Mouse (Mus musculus) hindbrain, embryonic 13.5 days (tissue): Measurements from ENCODE around the gene Epop. TPM values are rescaled to one million over a fixed set of nuclear protein-coding genes. Genes with fewer than 3 reads are reported as not detected.
"Not testable (repeated sequence)": the region's sequence is repeated elsewhere in the genome, so short reads cannot be mapped to it uniquely, and the experiment has no call there.

Experiments
- ATAC-seq: fragments of 200-750 bp; cut with Nextera tagmentation; 2 replicates; pipeline ENCODE4 v1.8.0; 2017; ENCODE audit warnings: moderate TSS enrichment; ENCODE audit not compliant: low FRiP score
- H3K27ac ChIP-seq: fragments of 300-500 bp; sonication (generic); 2 replicates; pipeline ENCODE4 v1.5.1; 2015; ENCODE audit warnings: inconsistent platforms, mild to moderate bottlenecking, moderate library complexity
- H3K27me3 ChIP-seq: fragments of 300-500 bp; sonication (generic); 2 replicates; pipeline ENCODE4 v1.6.1; 2015; ENCODE audit warnings: mild to moderate bottlenecking, inconsistent platforms
- H3K36me3 ChIP-seq: fragments of 300-500 bp; sonication (generic); 2 replicates; pipeline ENCODE4 v1.6.1; 2015; ENCODE audit warnings: mild to moderate bottlenecking, inconsistent platforms
- H3K4me1 ChIP-seq: fragments of 300-500 bp; sonication (generic); replicated peaks from 2 replicates; pipeline ENCODE4 v1.6.1; 2015; ENCODE audit warnings: inconsistent platforms
- H3K4me2 ChIP-seq: fragments of 300-500 bp; sonication (generic); 2 replicates; pipeline ENCODE4 v1.6.1; 2015; ENCODE audit warnings: inconsistent platforms, mild to moderate bottlenecking, moderate library complexity
- H3K4me3 ChIP-seq: fragments of 300-500 bp; sonication (generic); 2 replicates; pipeline ENCODE4 v1.5.1; 2015; ENCODE audit warnings: mild to moderate bottlenecking, inconsistent platforms
- H3K9ac ChIP-seq: fragments of 300-500 bp; sonication (generic); 2 replicates; pipeline ENCODE4 v1.6.1; 2015; ENCODE audit warnings: mild to moderate bottlenecking, inconsistent platforms
- H3K9me3 ChIP-seq: fragments of 300-500 bp; sonication (generic); 2 replicates; pipeline ENCODE4 v1.6.1; 2016; ENCODE audit warnings: inconsistent platforms
- WGBS: fragments of 180-500 bp; shearing (Covaris S2); methylation state at CpG from one replicate; pipeline ENCODE4 v1.1.7; 2015; 5-methylcytosine and 5-hydroxymethylcytosine counted together
- polyA plus RNA-seq: library from polyadenylated mRNA; unstranded; fragments of >200 nt; fragmentation: Nextera tagmentation; extraction: Ambion mirVana; gene quantifications from 2 replicates; pipeline ENCODE4 v1.2.1, GENCODE M21; 2015

The Epop gene
- polyA plus RNA-seq, 1 experiment from 2014 or later = 3.0 TPM

GRCm38 (mm10) chr11:97641668-97642067 is 12.2 kb upstream of the Epop start:
- H3K4me2 ChIP-seq = no peak overlapping the region
- no peak overlapping the region; the same call in 1 of the 2 replicates for H3K9ac ChIP-seq
- no peak overlapping the region for H3K27ac ChIP-seq
- 66% methylated on average over 8 of the region's 8 CpGs for WGBS
- H3K4me3 ChIP-seq = no peak overlapping the region
- ATAC-seq = no peak
- H3K9me3 ChIP-seq = no peaks in the 10 kb centered on the region
- 0 out of 2 replicates have a peak, but pooled peaks cover 5% of the 10 kb centered on the region for H3K27me3 ChIP-seq
- H3K4me1 ChIP-seq = no peaks in the 10 kb centered on the region
- H3K36me3 ChIP-seq = no peaks in the 10 kb centered on the region

GRCm38 (mm10) chr11:97635468-97636019 is 6.0 kb upstream of the Epop start:
- H3K4me1 ChIP-seq = 0 out of 2 replicates have a peak, but pooled peaks cover 4% of the 10 kb centered on the region
- H3K9me3 ChIP-seq = no peaks in the 10 kb centered on the region
- no peaks in the 10 kb centered on the region for H3K36me3 ChIP-seq
- no peak overlapping the region for H3K4me3 ChIP-seq
- WGBS = 82% methylated on average over 11 of the region's 11 CpGs
- no peak overlapping the region for H3K4me2 ChIP-seq
- H3K27ac ChIP-seq = no peak overlapping the region
- peaks cover 21% of the 10 kb centered on the region for H3K27me3 ChIP-seq
- H3K9ac ChIP-seq = no peak overlapping the region
- ATAC-seq = no peak

GRCm38 (mm10) chr11:97632440-97632839 is 2.9 kb upstream of the Epop start:
- ATAC-seq, H3K4me3 ChIP-seq, H3K9me3 ChIP-seq, H3K9ac ChIP-seq, H3K27ac ChIP-seq, H3K36me3 ChIP-seq, H3K4me2 ChIP-seq: not testable (repeated sequence)
- 84% methylated on average over 4 of the region's 4 CpGs for WGBS
- peaks cover 49% of the 10 kb centered on the region for H3K27me3 ChIP-seq
- H3K4me1 ChIP-seq = peaks cover 27% of the 10 kb centered on the region

- Histone ChIP-seq H3K4me2 (no peak overlapping the region), H3K9ac (no peak overlapping the region), H3K36me3 (no peaks in the 10 kb centered on the region), H3K4me1 (peaks cover 32% of the 10 kb centered on the region), H3K4me3 (no peak overlapping the region), H3K27ac (no peak overlapping the region), H3K9me3 (no peaks in the 10 kb centered on the region), H3K27me3 (peaks cover 54% of the 10 kb centered on the region)
- 4% methylated on average over 12 of the region's 12 CpGs for WGBS
- ATAC-seq = no peak
These were observed 2.4 kb upstream of the Epop start for GRCm38 (mm10) chr11:97631938-97632337.

GRCm38 (mm10) chr11:97631500-97631899 is 2.0 kb upstream of the Epop start:
- Histone ChIP-seq H3K27me3 (peaks cover 59% of the 10 kb centered on the region), H3K9ac (no peak overlapping the region)
- no peak for ATAC-seq

GRCm38 (mm10) chr11:97631046-97631445 is 1.5 kb upstream of the Epop start:
- no peak overlapping the region for H3K9ac ChIP-seq
- peaks cover 63% of the 10 kb centered on the region for H3K27me3 ChIP-seq
- H3K27ac ChIP-seq = no peak overlapping the region
- no peak overlapping the region for H3K4me3 ChIP-seq
- ATAC-seq = no peak
- no peaks in the 10 kb centered on the region for H3K36me3 ChIP-seq
- H3K4me1 ChIP-seq = peaks cover 35% of the 10 kb centered on the region
- H3K9me3 ChIP-seq = no peaks in the 10 kb centered on the region
- H3K4me2 ChIP-seq = no peak overlapping the region
- WGBS = 28% methylated on average over 2 of the region's 2 CpGs

More at GRCm38 (mm10) chr11:97631500-97631899, 2.0 kb upstream of the Epop start:
- H3K4me3 ChIP-seq = no peak overlapping the region
- H3K9me3 ChIP-seq = no peaks in the 10 kb centered on the region
- H3K27ac ChIP-seq = no peak overlapping the region
- no peaks in the 10 kb centered on the region for H3K36me3 ChIP-seq
- peaks cover 35% of the 10 kb centered on the region for H3K4me1 ChIP-seq
- 19% methylated on average over 5 of the region's 5 CpGs for WGBS
- H3K4me2 ChIP-seq = no peak overlapping the region

GRCm38 (mm10) chr11:97628568-97629518 is 659 bp downstream of the Epop start:
- H3K4me2 ChIP-seq = peak overlapping the region; percentile 76
- no peaks in the 10 kb centered on the region for H3K36me3 ChIP-seq
- under 1% methylated on average over 100 of the region's 106 CpGs for WGBS
- no peaks in the 10 kb centered on the region for H3K9me3 ChIP-seq
- peaks cover 35% of the 10 kb centered on the region for H3K4me1 ChIP-seq
- peak overlapping the region; percentile 82 for H3K9ac ChIP-seq
- no peak overlapping the region for H3K27ac ChIP-seq
- H3K27me3 ChIP-seq = peaks cover 85% of the 10 kb centered on the region
- peak; percentile 60 for ATAC-seq
- H3K4me3 ChIP-seq = peak overlapping the region; percentile 67

- H3K9ac ChIP-seq = peak overlapping the region; percentile 82; the same call in 1 of the 2 replicates
- H3K27me3 ChIP-seq = peaks cover 91% of the 10 kb centered on the region
- peak overlapping the region; percentile 76 for H3K4me2 ChIP-seq
- H3K27ac ChIP-seq = no peak overlapping the region
- WGBS = 0% methylated on average over 28 of the region's 28 CpGs
- no peak for ATAC-seq
- H3K9me3 ChIP-seq = no peaks in the 10 kb centered on the region
- peaks cover 35% of the 10 kb centered on the region for H3K4me1 ChIP-seq
- peak overlapping the region; percentile 67 for H3K4me3 ChIP-seq
- H3K36me3 ChIP-seq = no peaks in the 10 kb centered on the region
These were observed 1.3 kb downstream of the Epop start for GRCm38 (mm10) chr11:97628303-97628567.

- Histone ChIP-seq H3K4me2 (peak overlapping the region; percentile 76), H3K4me1 (peaks cover 35% of the 10 kb centered on the region), H3K27ac (no peak overlapping the region), H3K4me3 (peak overlapping the region; percentile 67), H3K9ac (peak overlapping the region; percentile 82; the same call in 1 of the 2 replicates), H3K27me3 (peaks cover 96% of the 10 kb centered on the region), H3K9me3 (no peaks in the 10 kb centered on the region), H3K36me3 (no peaks in the 10 kb centered on the region)
- 2% methylated on average over 30 of the region's 30 CpGs for WGBS
- ATAC-seq = no peak
These were observed 1.8 kb downstream of the Epop start for GRCm38 (mm10) chr11:97627556-97628302.

GRCm38 (mm10) chr11:97626850-97627249 is 2.7 kb downstream of the Epop start:
- no peak overlapping the region for H3K4me3 ChIP-seq
- H3K4me2 ChIP-seq = no peak overlapping the region
- no peaks in the 10 kb centered on the region for H3K9me3 ChIP-seq
- H3K27me3 ChIP-seq = peaks cover 90% of the 10 kb centered on the region
- H3K4me1 ChIP-seq = peaks cover 35% of the 10 kb centered on the region
- no peak overlapping the region for H3K27ac ChIP-seq
- no peak overlapping the region for H3K9ac ChIP-seq
- H3K36me3 ChIP-seq = no peaks in the 10 kb centered on the region
- no peak for ATAC-seq
- WGBS = 5% methylated on average over 10 of the region's 10 CpGs

GRCm38 (mm10) chr11:97626431-97626830 is 3.1 kb downstream of the Epop start:
- Histone ChIP-seq H3K4me2 (no peak overlapping the region), H3K4me3 (no peak overlapping the region), H3K27me3 (peaks cover 85% of the 10 kb centered on the region), H3K9me3 (no peaks in the 10 kb centered on the region), H3K36me3 (no peaks in the 10 kb centered on the region), H3K9ac (no peak overlapping the region), H3K4me1 (peaks cover 35% of the 10 kb centered on the region), H3K27ac (no peak overlapping the region)
- 8% methylated on average over 13 of the region's 13 CpGs for WGBS
- no peak for ATAC-seq

GRCm38 (mm10) chr11:97625551-97625950 is 4.0 kb downstream of the Epop start:
- Histone ChIP-seq H3K9me3 (no peaks in the 10 kb centered on the region), H3K36me3 (no peaks in the 10 kb centered on the region), H3K9ac (no peak overlapping the region), H3K27me3 (peaks cover 77% of the 10 kb centered on the region), H3K4me2 (no peak overlapping the region), H3K27ac (no peak overlapping the region), H3K4me1 (peaks cover 31% of the 10 kb centered on the region), H3K4me3 (no peak overlapping the region)
- no peak for ATAC-seq
- 75% methylated on average over 5 of the region's 5 CpGs for WGBS
